Mouse (Mus musculus): ENCODE data around the gene Itk. TPM values are rescaled to one million over a fixed set of nuclear protein-coding genes. Genes with fewer than 3 reads are reported as not detected.

Itk gene
- polyA plus RNA-seq, 1 experiment: 0.04 TPM

DNA sequence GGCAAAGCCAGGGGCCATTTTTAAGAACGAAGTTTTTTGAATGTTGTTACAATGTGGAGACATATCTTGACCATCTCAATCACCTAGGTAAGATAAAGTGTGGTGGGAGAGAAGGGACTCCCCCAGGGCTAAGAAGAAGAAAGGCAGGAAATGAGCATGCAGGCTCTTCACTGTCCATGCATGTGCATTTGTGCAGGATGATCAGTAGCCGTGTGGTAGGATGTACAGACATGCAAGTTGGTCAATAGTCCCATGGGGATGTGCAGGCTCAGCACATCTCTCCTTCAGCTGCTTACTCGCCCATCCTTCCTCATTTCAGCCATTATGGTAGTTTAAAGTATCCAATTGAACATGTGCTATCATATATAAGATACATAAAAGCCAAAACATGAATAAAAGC lies 40.9 kb downstream of the Itk start:
- TF ChIP-seq POLR2A (IDR thresholded peaks at IDR 0.05; ENCODE audit: borderline replicate concordance, extremely low read depth, insufficient read depth, insufficient read length, poor library complexity, severe bottlenecking): no peak
- no peak for TF ChIP-seq CTCF (IDR thresholded peaks at IDR 0.05; ENCODE audit: borderline replicate concordance, extremely low read depth, insufficient read depth, insufficient read length)
- DNase-seq (ENCODE audit: low read depth): no peak

DNA sequence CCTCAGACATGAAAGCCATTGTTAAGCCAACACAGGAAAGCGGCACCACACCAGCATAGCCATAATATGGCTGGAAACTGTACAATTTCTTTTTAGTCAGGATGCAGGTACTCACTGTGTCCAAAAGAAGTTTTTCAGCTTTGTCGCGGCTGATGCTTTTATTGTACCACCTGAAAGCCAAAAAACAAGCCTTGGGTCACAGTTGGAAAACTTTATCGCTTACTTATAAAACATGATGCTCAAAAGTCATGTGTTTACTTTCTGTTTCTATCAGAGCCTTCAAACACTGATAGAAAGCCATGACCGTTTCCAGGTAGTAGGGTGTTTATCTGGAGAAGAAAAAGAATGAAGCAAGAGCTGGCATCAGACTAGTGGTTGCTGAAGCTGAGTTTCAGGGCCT lies 41.6 kb downstream of the Itk start:
- TF ChIP-seq CTCF (IDR thresholded peaks at IDR 0.05; ENCODE audit: borderline replicate concordance, extremely low read depth, insufficient read depth, insufficient read length): no peak
- TF ChIP-seq POLR2A (IDR thresholded peaks at IDR 0.05; ENCODE audit: borderline replicate concordance, extremely low read depth, insufficient read depth, insufficient read length, poor library complexity, severe bottlenecking): no peak
- DNase-seq (ENCODE audit: low read depth): no peak

DNA sequence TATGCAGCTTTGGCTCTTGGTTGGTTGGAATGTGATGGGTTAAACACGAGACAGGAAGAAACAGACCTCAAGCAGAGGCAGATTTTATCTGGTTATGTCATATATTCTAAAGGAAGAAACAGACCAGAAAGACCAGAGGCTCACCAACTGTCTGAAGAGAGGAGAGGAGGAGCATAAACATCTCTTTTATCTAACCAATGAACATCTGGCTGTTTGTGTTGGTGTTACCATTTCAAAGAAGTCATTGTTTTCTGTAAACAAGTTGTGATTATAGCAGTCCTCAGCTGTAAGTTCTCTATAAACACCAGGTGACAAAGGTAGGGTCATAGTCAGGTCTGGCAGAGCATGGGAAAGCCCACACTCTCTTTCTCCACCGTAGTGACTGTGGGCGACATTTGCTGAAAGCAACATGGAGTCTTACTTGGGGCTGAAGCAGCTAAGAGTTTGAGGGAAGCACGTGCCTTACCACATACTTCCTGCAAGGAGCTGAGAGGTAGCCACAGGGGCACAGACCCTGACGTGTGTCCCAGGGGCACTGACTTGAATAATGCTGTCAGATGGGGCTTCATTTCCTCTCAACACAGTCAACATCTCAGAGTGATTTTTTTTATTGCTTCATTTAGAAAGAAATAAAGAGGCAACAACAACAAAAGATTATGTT lies 45.3 kb downstream of the Itk start:
- TF ChIP-seq CTCF (IDR thresholded peaks at IDR 0.05; ENCODE audit: borderline replicate concordance, extremely low read depth, insufficient read depth, insufficient read length): no peak
- TF ChIP-seq POLR2A (IDR thresholded peaks at IDR 0.05; ENCODE audit: borderline replicate concordance, extremely low read depth, insufficient read depth, insufficient read length, poor library complexity, severe bottlenecking): no peak
- no peak for DNase-seq (ENCODE audit: low read depth)

DNA sequence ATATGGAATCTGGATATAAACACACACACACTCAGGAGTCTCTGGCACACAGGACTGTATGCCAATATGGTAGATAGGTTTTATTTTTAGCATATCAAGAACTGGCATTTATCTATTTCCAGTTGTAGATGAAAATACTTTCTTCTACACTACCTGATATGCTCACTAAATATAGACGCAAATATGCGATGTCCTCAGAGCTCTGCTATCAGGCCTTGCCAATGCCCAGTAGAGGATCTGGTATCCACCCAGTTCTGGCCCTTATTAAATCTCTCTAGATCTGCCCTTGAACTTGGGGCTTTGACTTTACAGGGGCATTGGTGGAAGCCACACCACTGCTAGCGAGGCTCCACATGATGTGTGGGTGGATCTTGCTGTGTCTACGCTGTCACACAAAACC lies 47.4 kb downstream of the Itk start:
- TF ChIP-seq POLR2A (IDR thresholded peaks at IDR 0.05; ENCODE audit: borderline replicate concordance, extremely low read depth, insufficient read depth, insufficient read length, poor library complexity, severe bottlenecking): no peak
- no peak for DNase-seq (ENCODE audit: low read depth)

DNA sequence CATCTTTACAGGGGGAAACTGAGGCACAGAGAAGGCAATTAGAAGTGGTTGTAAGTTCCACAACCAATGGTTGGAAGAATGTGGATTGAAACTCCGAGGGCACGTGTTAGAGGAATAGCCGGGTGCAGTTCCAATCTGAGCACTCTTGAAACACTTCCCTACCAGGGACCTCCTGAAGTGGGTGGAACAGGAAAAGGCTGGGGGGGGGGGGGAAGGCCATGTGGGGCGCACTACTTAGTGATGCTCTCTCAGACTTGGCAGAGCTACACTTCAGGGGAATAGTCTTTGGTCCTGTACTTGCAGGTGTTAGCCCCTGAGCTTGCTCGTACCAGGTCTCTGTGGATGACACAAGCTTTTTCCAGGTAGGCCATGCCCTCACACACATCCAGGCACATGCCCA lies 53.3 kb downstream of the Itk start:
- TF ChIP-seq CTCF (IDR thresholded peaks at IDR 0.05; ENCODE audit: borderline replicate concordance, extremely low read depth, insufficient read depth, insufficient read length) (no peak), POLR2A (IDR thresholded peaks at IDR 0.05; ENCODE audit: borderline replicate concordance, extremely low read depth, insufficient read depth, insufficient read length, poor library complexity, severe bottlenecking) (no peak)
- DNase-seq (ENCODE audit: low read depth): no peak

DNA sequence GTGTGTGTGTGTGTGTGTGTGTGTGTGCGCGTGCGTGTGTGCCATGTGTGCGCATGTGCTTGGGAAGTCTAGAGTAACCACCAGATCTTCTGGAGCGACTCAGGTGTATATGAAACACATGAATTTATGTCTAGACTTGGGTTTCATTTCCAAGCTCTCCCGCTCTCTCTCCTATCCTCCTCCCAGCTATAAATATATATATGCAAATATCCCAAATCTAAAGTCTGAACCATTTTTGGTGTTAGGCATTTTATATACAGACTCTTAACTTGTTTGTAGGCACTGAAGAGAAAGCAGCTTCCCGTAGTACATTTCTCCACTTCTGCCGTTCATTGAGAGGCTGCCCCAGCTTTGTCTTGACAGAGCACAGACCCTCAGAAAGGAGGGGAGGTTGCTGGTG lies 57.1 kb downstream of the Itk start:
- TF ChIP-seq POLR2A (IDR thresholded peaks at IDR 0.05; ENCODE audit: borderline replicate concordance, extremely low read depth, insufficient read depth, insufficient read length, poor library complexity, severe bottlenecking): no peak
- no peak for TF ChIP-seq CTCF (IDR thresholded peaks at IDR 0.05; ENCODE audit: borderline replicate concordance, extremely low read depth, insufficient read depth, insufficient read length)
- DNase-seq (ENCODE audit: low read depth): no peak

DNA sequence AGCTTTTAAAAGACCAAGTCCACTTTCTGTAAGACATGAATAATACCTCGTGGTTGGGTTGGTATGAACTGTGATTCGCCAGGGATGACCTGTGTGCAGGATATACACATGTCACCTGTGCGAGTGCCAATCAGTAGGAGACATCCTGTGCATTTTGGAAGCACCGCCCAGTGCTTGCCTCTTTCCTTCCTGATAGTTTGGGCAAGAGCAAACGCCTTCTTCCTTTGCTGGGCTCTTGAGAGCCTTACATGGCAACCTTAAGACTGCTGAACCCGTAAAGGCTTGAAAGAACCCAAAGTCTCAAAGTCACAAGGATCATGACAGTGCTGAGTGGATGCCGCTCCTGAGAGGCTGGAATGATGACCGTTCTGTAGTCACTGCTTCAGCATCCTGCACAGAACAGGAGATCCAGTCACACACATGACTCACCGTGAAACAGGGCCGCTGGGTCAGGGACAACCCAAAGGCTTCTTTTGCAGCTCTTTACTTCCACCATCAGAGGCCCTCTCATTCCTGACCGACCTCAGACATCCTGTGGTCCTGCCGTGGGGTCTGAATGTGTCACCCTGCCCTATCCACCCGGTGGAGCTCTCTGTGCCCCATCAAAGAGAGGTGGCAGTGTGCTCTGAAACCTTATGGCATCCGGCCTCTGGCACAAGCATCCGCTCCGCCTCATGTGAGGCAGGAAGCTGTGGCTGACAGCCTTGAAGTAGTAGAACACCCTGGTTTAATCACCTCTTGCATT lies 62.9 kb downstream of the Itk start:
- no peak for TF ChIP-seq POLR2A (IDR thresholded peaks at IDR 0.05; ENCODE audit: borderline replicate concordance, extremely low read depth, insufficient read depth, insufficient read length, poor library complexity, severe bottlenecking)
- no peak for TF ChIP-seq CTCF (IDR thresholded peaks at IDR 0.05; ENCODE audit: borderline replicate concordance, extremely low read depth, insufficient read depth, insufficient read length)
- DNase-seq (ENCODE audit: low read depth): no peak

DNA sequence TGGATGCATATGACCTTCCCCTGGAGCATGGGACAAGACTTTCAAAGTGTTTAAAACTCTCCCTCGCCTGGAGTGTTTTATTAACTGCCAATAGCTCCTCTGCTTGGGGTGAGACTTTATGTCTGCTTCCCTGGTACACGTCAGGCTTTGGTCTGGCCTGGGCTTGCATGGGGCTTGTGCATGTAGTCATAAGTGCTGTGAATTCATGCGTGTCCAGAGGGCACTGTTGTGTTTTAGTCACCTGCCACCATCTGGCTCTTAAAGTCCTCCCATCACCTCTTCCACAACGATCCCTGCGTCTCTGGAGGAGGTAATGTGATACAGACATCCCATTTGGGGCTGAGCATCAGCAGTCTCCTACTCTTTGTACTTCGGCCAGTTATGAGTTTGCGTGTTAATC lies 67.8 kb downstream of the Itk start:
- DNase-seq (ENCODE audit: low read depth): no peak
- no peak for TF ChIP-seq POLR2A (IDR thresholded peaks at IDR 0.05; ENCODE audit: borderline replicate concordance, extremely low read depth, insufficient read depth, insufficient read length, poor library complexity, severe bottlenecking)
- no peak for TF ChIP-seq CTCF (IDR thresholded peaks at IDR 0.05; ENCODE audit: borderline replicate concordance, extremely low read depth, insufficient read depth, insufficient read length)

DNA sequence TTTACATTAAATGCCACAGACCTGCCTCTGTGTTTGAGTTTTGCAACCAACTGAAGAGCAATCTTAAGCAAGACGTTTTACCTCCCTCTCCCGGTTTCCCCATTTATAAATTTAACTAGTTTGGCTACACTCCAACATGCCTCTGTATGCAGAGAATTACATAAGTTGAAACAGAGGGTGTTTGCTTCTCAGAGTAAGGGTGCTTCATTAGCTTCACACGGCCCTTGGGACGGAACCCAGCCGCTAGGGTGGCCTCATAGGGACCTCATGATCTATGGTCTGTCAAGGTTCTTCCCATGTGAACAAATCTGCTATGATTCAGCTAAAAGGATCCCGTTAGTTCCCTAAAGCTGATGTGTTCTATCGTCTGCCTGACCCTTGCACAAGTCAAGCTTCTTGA lies 74.8 kb downstream of the Itk start:
- no peak for DNase-seq (ENCODE audit: low read depth)
- TF ChIP-seq POLR2A (IDR thresholded peaks at IDR 0.05; ENCODE audit: borderline replicate concordance, extremely low read depth, insufficient read depth, insufficient read length, poor library complexity, severe bottlenecking): no peak

DNA sequence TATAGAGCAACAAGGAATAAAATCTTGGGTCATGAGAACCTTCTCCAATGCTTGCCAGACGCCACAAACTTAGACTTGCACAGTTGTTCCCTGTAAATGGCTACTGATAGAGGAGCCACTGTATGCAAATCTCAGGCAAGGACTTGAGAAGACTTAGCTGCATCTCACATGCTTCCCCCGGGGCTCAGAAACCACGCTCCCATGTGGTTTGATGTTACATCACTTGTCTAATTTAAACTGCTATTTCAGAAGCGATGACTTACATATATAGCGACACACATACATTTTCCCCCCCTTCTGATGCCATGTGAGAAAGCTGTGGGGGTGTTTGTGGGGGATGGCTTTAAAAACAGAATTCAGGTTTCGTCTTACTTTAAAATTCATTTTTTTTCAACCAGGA lies 75.5 kb downstream of the Itk start:
- no peak for DNase-seq (ENCODE audit: low read depth)
- TF ChIP-seq CTCF (IDR thresholded peaks at IDR 0.05; ENCODE audit: borderline replicate concordance, extremely low read depth, insufficient read depth, insufficient read length) (no peak), POLR2A (IDR thresholded peaks at IDR 0.05; ENCODE audit: borderline replicate concordance, extremely low read depth, insufficient read depth, insufficient read length, poor library complexity, severe bottlenecking) (no peak)

DNA sequence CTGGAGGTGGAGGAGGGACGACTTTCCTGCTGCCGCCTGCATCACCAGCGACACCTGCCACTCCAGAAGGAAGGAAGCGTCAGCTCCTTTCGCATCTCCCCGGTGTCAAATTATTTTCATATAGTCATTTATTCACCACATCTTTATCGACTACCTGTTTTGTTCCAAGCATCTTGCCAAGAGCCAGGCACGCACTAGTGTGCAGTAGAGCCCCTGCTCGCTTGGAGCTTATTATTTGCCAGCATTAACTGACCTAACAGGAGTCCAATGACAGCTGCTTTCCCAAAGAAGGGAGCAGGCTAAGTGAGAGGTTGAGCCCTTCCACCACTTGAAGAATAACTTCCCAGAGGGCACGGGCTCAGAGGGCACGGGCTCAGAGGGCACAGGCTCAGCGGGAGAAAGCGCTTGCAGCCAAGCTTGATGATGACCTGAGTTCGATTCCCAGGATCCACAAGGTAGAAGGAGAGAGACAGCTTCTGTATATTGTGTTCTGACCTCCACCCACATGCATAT lies 76.7 kb downstream of the Itk start, which contains the start of gene Cyfip2:
TSS of gene Cyfip2 (minus strand) at position 337 of the 513 bp plus-strand sequence.
- TF ChIP-seq CTCF (IDR thresholded peaks at IDR 0.05; ENCODE audit: borderline replicate concordance, extremely low read depth, insufficient read depth, insufficient read length) (no peak), POLR2A (IDR thresholded peaks at IDR 0.05; ENCODE audit: borderline replicate concordance, extremely low read depth, insufficient read depth, insufficient read length, poor library complexity, severe bottlenecking) (no peak)
- peak; percentile 69 for DNase-seq (ENCODE audit: low read depth)
